Mouse (Mus musculus) CH12.LX (cell line): Measurements from ENCODE around the gene Ankrd26. TPM values are rescaled to one million over a fixed set of nuclear protein-coding genes. Genes with fewer than 3 reads are reported as not detected.

Experiments
- DNase-seq: peaks from one replicate; pipeline ENCODE4 v3.0.0-alpha.2; 2013; ENCODE audit errors: extremely low read depth
- H3K27ac ChIP-seq: 2 replicates; pipeline ENCODE4 v1.5.1; 2012; ENCODE audit warnings: low read depth, mild to moderate bottlenecking, control low read depth, moderate library complexity; ENCODE audit not compliant: insufficient read depth
- H3K27me3 ChIP-seq: replicated peaks from 2 replicates; pipeline ENCODE3; 2012; ENCODE audit warnings: inconsistent platforms
- H3K36me3 ChIP-seq, 2 experiments: replicated peaks in 1 of 2; 2 replicates each; pipeline versions ENCODE3 to v1.6.1; 2012; ENCODE audit warnings: inconsistent platforms in 1 of 2, low read length in 1 of 2, mild to moderate bottlenecking in 1 of 2, mixed read lengths in 1 of 2, moderate library complexity in 1 of 2; ENCODE audit not compliant: control insufficient read depth in 1 of 2, insufficient read depth in 1 of 2
- H3K4me1 ChIP-seq, 2 experiments: 2 replicates each; pipeline ENCODE4 v1.6.1; 2012; ENCODE audit warnings: inconsistent platforms in 1 of 2, moderate library complexity in 1 of 2; ENCODE audit not compliant: insufficient read depth in 2 of 2, control insufficient read depth in 1 of 2
- H3K4me2 ChIP-seq: 2 replicates; pipeline ENCODE4 v1.6.1; 2012; ENCODE audit warnings: low read depth, mild to moderate bottlenecking, control low read depth; ENCODE audit not compliant: poor library complexity, insufficient read depth, severe bottlenecking
- H3K4me3 ChIP-seq, 3 experiments: fragments of 150-350 bp in 1 of 3; sonication (generic) in 1 of 3; replicated peaks in 1 of 3; 2 replicates each; pipeline versions ENCODE3 to v1.5.1; 2011 to 2012; ENCODE audit warnings: low read depth in 2 of 3, low read length in 2 of 3, mild to moderate bottlenecking in 2 of 3, moderate library complexity in 2 of 3, control low read depth in 1 of 3, improper control_type of control experiment in 1 of 3, inconsistent platforms in 1 of 3, mixed read lengths in 1 of 3; ENCODE audit not compliant: poor library complexity in 1 of 3
- H3K79me2 ChIP-seq: replicated peaks from 2 replicates; pipeline ENCODE4 v1.6.1; 2012; ENCODE audit warnings: mild to moderate bottlenecking, moderate library complexity; ENCODE audit not compliant: control insufficient read depth, poor library complexity, insufficient read depth, severe bottlenecking; ENCODE audit errors: extremely low read depth
- H3K9ac ChIP-seq: 2 replicates; pipeline ENCODE4 v1.6.1; 2012; ENCODE audit warnings: low read depth, mild to moderate bottlenecking, control low read depth, moderate library complexity; ENCODE audit not compliant: insufficient read depth
- H3K9me3 ChIP-seq: replicated peaks from 2 replicates; pipeline ENCODE3; 2012; ENCODE audit warnings: low read length, inconsistent platforms, mixed read lengths
- CTCF ChIP-seq, 2 experiments: IDR thresholded peaks in 1 of 2; conservative IDR thresholded peaks in 1 of 2; 2 replicates each; pipeline ENCODE4 v1.5.1; 2011 to 2012; ENCODE audit warnings: low read depth in 2 of 2, low read length in 2 of 2, improper control_type of control experiment in 1 of 2, inconsistent platforms in 1 of 2, mild to moderate bottlenecking in 1 of 2, moderate library complexity in 1 of 2
- EP300 ChIP-seq: IDR thresholded peaks from 2 replicates; pipeline ENCODE4 v1.6.1; 2011; ENCODE audit warnings: low read length, improper control_type of control experiment
- IRF4 ChIP-seq: IDR thresholded peaks from 2 replicates; pipeline ENCODE4 v1.6.1; 2014; ENCODE audit warnings: low read depth, mild to moderate bottlenecking, inconsistent platforms, low read length, improper control_type of control experiment
- KAT2A ChIP-seq: IDR thresholded peaks from 2 replicates; pipeline ENCODE4 v1.6.1; 2012; ENCODE audit warnings: low read length, improper control_type of control experiment, inconsistent platforms; ENCODE audit not compliant: insufficient replicate concordance
- MAFK ChIP-seq: IDR thresholded peaks from 2 replicates; pipeline ENCODE4 v1.6.1; 2011; ENCODE audit warnings: low read length, improper control_type of control experiment; ENCODE audit not compliant: insufficient replicate concordance
- MAX ChIP-seq: IDR thresholded peaks from 2 replicates; pipeline ENCODE4 v1.6.1; 2011; ENCODE audit warnings: low read length, improper control_type of control experiment
- MAZ ChIP-seq: IDR thresholded peaks from 2 replicates; pipeline ENCODE4 v1.6.1; 2012; ENCODE audit warnings: low read depth, mild to moderate bottlenecking, inconsistent platforms, low read length, improper control_type of control experiment, moderate library complexity
- MEF2A ChIP-seq: IDR thresholded peaks from 2 replicates; pipeline ENCODE4 v1.6.1; 2014; ENCODE audit warnings: low read depth, mild to moderate bottlenecking, inconsistent platforms, low read length, improper control_type of control experiment, borderline replicate concordance
- MXI1 ChIP-seq: IDR thresholded peaks from 2 replicates; pipeline ENCODE4 v1.6.1; 2011; ENCODE audit warnings: mild to moderate bottlenecking, low read depth, low read length, improper control_type of control experiment
- MYC ChIP-seq: IDR thresholded peaks from 2 replicates; pipeline ENCODE4 v1.6.1; 2011; ENCODE audit warnings: low read depth, mild to moderate bottlenecking, improper control_type of control experiment, low read length
- PAX5 ChIP-seq: IDR thresholded peaks from 2 replicates; pipeline ENCODE4 v1.6.1; 2012; ENCODE audit warnings: low read length, inconsistent platforms, mixed read lengths
- RAD21 ChIP-seq: IDR thresholded peaks from 2 replicates; pipeline ENCODE4 v1.6.1; 2011; ENCODE audit warnings: low read depth, mild to moderate bottlenecking, low read length, improper control_type of control experiment, moderate library complexity
- RCOR1 ChIP-seq: conservative IDR thresholded peaks from 2 replicates; pipeline ENCODE4 v1.6.1; 2012; ENCODE audit warnings: low read depth, mild to moderate bottlenecking, inconsistent platforms, low read length, improper control_type of control experiment
- SMC3 ChIP-seq: IDR thresholded peaks from 2 replicates; pipeline ENCODE4 v1.6.1; 2011; ENCODE audit warnings: low read depth, low read length, improper control_type of control experiment
- TBP ChIP-seq: conservative IDR thresholded peaks from 2 replicates; pipeline ENCODE4 v1.6.1; 2011; ENCODE audit warnings: low read depth, low read length, improper control_type of control experiment
- TCF12 ChIP-seq: IDR thresholded peaks from 2 replicates; pipeline ENCODE4 v1.6.1; 2014; ENCODE audit warnings: low read depth, mild to moderate bottlenecking, inconsistent platforms, low read length, improper control_type of control experiment
- USF1 ChIP-seq: IDR thresholded peaks from 2 replicates; pipeline ENCODE4 v1.6.1; 2014; ENCODE audit warnings: low read depth, mild to moderate bottlenecking, inconsistent platforms, low read length, improper control_type of control experiment
- USF2 ChIP-seq: conservative IDR thresholded peaks from 2 replicates; pipeline ENCODE4 v1.6.1; 2011; ENCODE audit warnings: low read depth, low read length, improper control_type of control experiment
- ZKSCAN1 ChIP-seq: IDR thresholded peaks from 2 replicates; pipeline ENCODE4 v1.6.1; 2012; ENCODE audit warnings: low read depth, inconsistent platforms, low read length, improper control_type of control experiment, borderline replicate concordance
- ZMIZ1 ChIP-seq: IDR thresholded peaks from 2 replicates; pipeline ENCODE4 v1.6.1; 2012; ENCODE audit warnings: low read depth, mild to moderate bottlenecking, inconsistent platforms, low read length, improper control_type of control experiment
- dilution Hi-C: fragments of 300-500 bp; cut with MboI; formaldehyde crosslinking; loops from 2 replicates; pipeline ENCODE4 v1.14.3; 2020; ENCODE audit warnings: low sequenced_read_pairs; ENCODE audit not compliant: extremely low pct_unique_long_range_greater_than_20kb, extremely low pct_ligation_motif_present
- in situ Hi-C: fragments of 300-500 bp; cut with MboI; formaldehyde crosslinking; loops from 3 replicates; pipeline ENCODE4 v1.14.3; 2019; ENCODE audit warnings: low sequenced_read_pairs, low pct_ligation_motif_present, low pct_unique_long_range_greater_than_20kb, mixed read lengths
- polyA plus RNA-seq: library from polyadenylated mRNA; unstranded; fragments of >175 nt; gene quantifications from 2 replicates; pipeline ENCODE4 v1.2.1, GENCODE M21; 2012; ENCODE audit warnings: low read depth; ENCODE audit not compliant: insufficient read length
- total RNA-seq, 2 experiments: library from RNA; depleted of rRNA; stranded (reverse); fragments of 300-350 nt in 1 of 2; fragments of >200 nt in 1 of 2; gene quantifications; 2 replicates each; pipeline ENCODE4 v1.2.3; 2012 to 2014

Ankrd26 gene
- total and polyA plus RNA-seq, 3 experiments: 5.2 to 9.4 (median 8.1) TPM

DNA sequence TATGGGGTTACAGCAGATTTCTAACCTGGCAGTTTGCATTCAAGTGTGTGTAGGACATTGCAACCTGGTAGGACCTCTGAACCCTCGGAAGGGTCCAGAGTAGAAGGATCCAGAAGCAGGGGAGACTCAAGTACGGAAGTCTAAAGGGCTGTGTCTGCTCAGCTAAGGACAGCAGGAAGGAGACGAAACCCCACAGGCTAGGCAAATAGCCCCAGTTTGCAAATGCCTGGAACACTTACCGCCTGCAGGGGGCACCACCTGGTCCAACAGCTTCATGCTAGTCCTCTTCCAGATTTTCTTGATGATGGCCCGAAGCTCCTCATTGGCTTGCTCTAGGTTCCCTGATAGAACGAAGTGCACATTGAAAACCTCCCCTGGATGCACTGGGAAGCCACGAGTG is 43.9 kb upstream of the Ankrd26 start:
- in situ Hi-C loops (loop anchor here (25.0 kb wide), 1 partner anchor 731 kb away; the partner anchor contains the start of gene Lrtm2), dilution Hi-C loops (no loop called here)
- Histone ChIP-seq H3K9ac (no peak overlapping the region), H3K27me3 (peaks cover 93% of the 10 kb centered on the region), H3K4me3 (no peak overlapping the region), H3K4me2 (no peak overlapping the region), H3K79me2 (no peaks in the 10 kb centered on the region), H3K27ac (no peak overlapping the region), H3K9me3 (no peaks in the 10 kb centered on the region), H3K4me1 (0 out of 4 replicates have a peak, but pooled peaks cover 0 to 3% of the 10 kb centered on the region in 2 experiments), H3K36me3 (no peaks in the 10 kb centered on the region)
- TF ChIP-seq CTCF (conservative IDR thresholded peaks at IDR 0.05 in 1 of 2, IDR thresholded peaks at IDR 0.05 in 1 of 2; ENCODE audit: low read depth in 2 of 2, low read length in 2 of 2) (peak; percentile 45 to 64), MAX (no peak), MYC (no peak), RAD21 (peak; percentile 8), MEF2A (no peak), KAT2A (no peak), MXI1 (no peak), ZMIZ1 (no peak), PAX5 (no peak), MAFK (no peak), SMC3 (peak; percentile 6; the same call in 1 of the 2 replicates), RCOR1 (no peak)
- DNase-seq: peak; percentile 45

DNA sequence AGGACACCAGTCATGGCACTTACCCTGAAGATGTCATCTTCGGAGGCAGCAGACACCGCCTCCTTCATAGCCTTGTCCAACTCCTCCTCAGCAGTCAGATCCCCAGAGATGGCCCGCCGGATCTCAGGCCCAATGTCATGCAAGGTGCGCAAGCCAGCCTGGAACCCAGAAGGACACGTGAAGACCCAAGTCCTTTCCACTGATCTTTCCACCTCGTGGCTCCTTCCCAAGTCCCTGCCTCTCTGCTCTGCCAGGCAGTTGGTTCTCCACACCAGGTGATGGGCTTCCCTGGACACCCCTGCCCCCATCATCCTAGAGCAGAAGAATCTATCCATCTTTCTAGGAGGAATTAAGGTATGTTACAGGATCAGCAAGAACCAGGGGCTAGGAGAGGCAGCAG is 41.8 kb upstream of the Ankrd26 start:
- Histone ChIP-seq H3K27ac (no peak overlapping the region), H3K4me1 (0 out of 4 replicates have a peak, but pooled peaks cover 0 to 3% of the 10 kb centered on the region in 2 experiments), H3K79me2 (no peaks in the 10 kb centered on the region), H3K9ac (no peak overlapping the region), H3K4me3 (no peak overlapping the region), H3K4me2 (no peak overlapping the region), H3K27me3 (peaks cover 87% of the 10 kb centered on the region), H3K9me3 (no peaks in the 10 kb centered on the region), H3K36me3 (no peaks in the 10 kb centered on the region)
- in situ Hi-C loops (loop anchor here (25.0 kb wide), 1 partner anchor 733 kb away; the partner anchor contains the start of gene Lrtm2), dilution Hi-C loops (no loop called here)
- DNase-seq: no peak
- no peak for TF ChIP-seq TCF12
- no peak for TF ChIP-seq ZKSCAN1
- TF ChIP-seq IRF4: no peak
- no peak for TF ChIP-seq EP300
- TF ChIP-seq MYC: no peak
- TF ChIP-seq USF1: no peak
- TF ChIP-seq USF2: no peak
- no peak for TF ChIP-seq TBP
- no peak for TF ChIP-seq SMC3
- no peak for TF ChIP-seq MAZ
